Mouse (Mus musculus) testis, adult 2 months (tissue): ENCODE results near the gene Dhrs13.
"Not testable (repeated sequence)": the region's sequence is repeated elsewhere in the genome, so short reads cannot be mapped to it uniquely, and the experiment has no call there.

Experiments
- CTCF ChIP-seq: fragments of 200-500 bp; IDR thresholded peaks from 2 replicates; pipeline ENCODE4 v1.5.1; 2012; ENCODE audit warnings: low read depth, mild to moderate bottlenecking, inconsistent platforms, low read length, moderate library complexity; ENCODE audit not compliant: control insufficient read depth, insufficient read depth, insufficient replicate concordance
- POLR2A ChIP-seq: fragments of 200-500 bp; IDR thresholded peaks from 2 replicates; pipeline ENCODE4 v1.6.1; 2012; ENCODE audit warnings: low read depth, mild to moderate bottlenecking, inconsistent platforms, low read length, moderate library complexity; ENCODE audit not compliant: control insufficient read depth

GRCm38 (mm10) chr11:78048637-78049036, 16.6 kb downstream of the Dhrs13 start:
- TF ChIP-seq CTCF, POLR2A: not testable (repeated sequence)
